Mouse (Mus musculus): ENCODE results near the gene Iqcb1.

- TF ChIP-seq CTCF (IDR thresholded peaks at IDR 0.05) (no peak), EP300 (IDR thresholded peaks at IDR 0.05) (no peak)
Observed at GRCm38 (mm10) chr16:36784146-36784545, 44.0 kb upstream of the Iqcb1 start.

Measured in lung, postnatal 0 days (tissue).